Mouse (Mus musculus) granulocyte monocyte progenitor cell, adult 5-6 weeks (primary cell): ENCODE results near the gene Olfr803. TPM values are rescaled to one million over a fixed set of nuclear protein-coding genes. Genes with fewer than 3 reads are reported as not detected.

Experiments
- ATAC-seq: replicated peaks from 2 replicates; pipeline ENCODE4 v1.8.0; 2016; ENCODE audit warnings: mild to moderate bottlenecking, moderate TSS enrichment, inconsistent platforms; ENCODE audit not compliant: poor library complexity, severe bottlenecking
- total RNA-seq, 2 experiments: library from RNA; stranded (forward) in 1 of 2; stranded (reverse) in 1 of 2; fragments of 200-712, 200-1000 nt in 1 of 2; fragments of >200 nt in 1 of 2; fragmentation: Nextera tagmentation in 1 of 2; gene quantifications; 2 replicates each; pipeline ENCODE4 v1.2.3; 2014 to 2017

The Olfr803 gene
- total RNA-seq (2014; fragmentation: Nextera tagmentation) (not detected in 2 replicates), total RNA-seq (2017) (not detected in 2 replicates)

- ATAC-seq, result no peak
These were observed at the start of gene Olfr803 for GRCm38 (mm10) chr10:129694186-129694585. Gene Olfr803 (minus strand): TSS chr10:129694286.

- no peak for ATAC-seq
These were observed 47.7 kb upstream of the Olfr803 start, which contains the start of gene Olfr806 for GRCm38 (mm10) chr10:129741821-129742220. Gene Olfr806 (minus strand): TSS chr10:129741921.

- ATAC-seq, result no peak
These were observed 35.2 kb upstream of the Olfr803 start, which contains the start of gene Olfr805 for GRCm38 (mm10) chr10:129729275-129729674. Gene Olfr805 (minus strand): TSS chr10:129729375.

- ATAC-seq, result no peak
These were observed 8.8 kb upstream of the Olfr803 start, which contains the start of gene Olfr804 for GRCm38 (mm10) chr10:129702910-129703309. Gene Olfr804 (plus strand): TSS chr10:129703210.

- no peak for ATAC-seq
These were observed 6.0 kb downstream of the Olfr803 start, which contains the start of gene Olfr802 for GRCm38 (mm10) chr10:129688069-129688468. Gene Olfr802 (minus strand): TSS chr10:129688169.

- no peak for ATAC-seq
These were observed 20.3 kb downstream of the Olfr803 start, which contains the start of gene Olfr801 for GRCm38 (mm10) chr10:129673765-129674164. Gene Olfr801 (minus strand): TSS chr10:129673865.

GRCm38 (mm10) chr10:129657394-129657793 lies 36.7 kb downstream of the Olfr803 start, which contains the start of gene Olfr800:
Gene Olfr800 (plus strand): TSS chr10:129657694.
- no peak for ATAC-seq

- no peak for ATAC-seq
These were observed 42.3 kb downstream of the Olfr803 start for GRCm38 (mm10) chr10:129651763-129652162.

Other genes with a start within 250 kb of the Olfr803 start
- gene Olfr787, start 232.4 kb downstream of the Olfr803 start, total RNA-seq (2014; fragmentation: Nextera tagmentation), result not detected in 2 replicates
- not detected in 2 replicates for gene Olfr787, start 232.4 kb downstream of the Olfr803 start, total RNA-seq (2017)
- not detected in 2 replicates for gene Olfr788, start 223.3 kb downstream of the Olfr803 start, total RNA-seq (2014; fragmentation: Nextera tagmentation)
- not detected in 2 replicates for gene Olfr788, start 223.3 kb downstream of the Olfr803 start, total RNA-seq (2017)
- not detected in 2 replicates for gene Olfr789, start 209.5 kb downstream of the Olfr803 start, total RNA-seq (2014; fragmentation: Nextera tagmentation)
- gene Olfr789, start 209.5 kb downstream of the Olfr803 start, total RNA-seq (2017), result not detected in 2 replicates
- not detected in 2 replicates for gene Olfr790, start 195.8 kb downstream of the Olfr803 start, total RNA-seq (2014; fragmentation: Nextera tagmentation)
- not detected in 2 replicates for gene Olfr790, start 195.8 kb downstream of the Olfr803 start, total RNA-seq (2017)
- not detected in 2 replicates for gene Olfr791, start 172.5 kb downstream of the Olfr803 start, total RNA-seq (2014; fragmentation: Nextera tagmentation)
- not detected in 2 replicates for gene Olfr791, start 172.5 kb downstream of the Olfr803 start, total RNA-seq (2017)
- not detected in 2 replicates for gene Olfr792, start 155.1 kb downstream of the Olfr803 start, total RNA-seq (2014; fragmentation: Nextera tagmentation)
- not detected in 2 replicates for gene Olfr792, start 155.1 kb downstream of the Olfr803 start, total RNA-seq (2017)
- gene Olfr794, start 126.6 kb downstream of the Olfr803 start, total RNA-seq (2014; fragmentation: Nextera tagmentation), result not detected in 2 replicates
- gene Olfr794, start 126.6 kb downstream of the Olfr803 start, total RNA-seq (2017), result not detected in 2 replicates
- gene Olfr796, start 81.7 kb downstream of the Olfr803 start, total RNA-seq (2014; fragmentation: Nextera tagmentation), result not detected in 2 replicates
- gene Olfr796, start 81.7 kb downstream of the Olfr803 start, total RNA-seq (2017), result not detected in 2 replicates
- gene Olfr798, start 66.4 kb downstream of the Olfr803 start, total RNA-seq (2014; fragmentation: Nextera tagmentation), result not detected in 2 replicates
- not detected in 2 replicates for gene Olfr798, start 66.4 kb downstream of the Olfr803 start, total RNA-seq (2017)
- gene Olfr799, start 56.8 kb downstream of the Olfr803 start, total RNA-seq (2014; fragmentation: Nextera tagmentation), result not detected in 2 replicates
- not detected in 2 replicates for gene Olfr799, start 56.8 kb downstream of the Olfr803 start, total RNA-seq (2017)
- not detected in 2 replicates for gene Olfr800, start 36.6 kb downstream of the Olfr803 start, total RNA-seq (2014; fragmentation: Nextera tagmentation)
- not detected in 2 replicates for gene Olfr800, start 36.6 kb downstream of the Olfr803 start, total RNA-seq (2017)
- not detected in 2 replicates for gene Olfr801, start 20.4 kb downstream of the Olfr803 start, total RNA-seq (2014; fragmentation: Nextera tagmentation)
- gene Olfr801, start 20.4 kb downstream of the Olfr803 start, total RNA-seq (2017), result not detected in 2 replicates
- not detected in 2 replicates for gene Olfr802, start 6.1 kb downstream of the Olfr803 start, total RNA-seq (2014; fragmentation: Nextera tagmentation)
- not detected in 2 replicates for gene Olfr802, start 6.1 kb downstream of the Olfr803 start, total RNA-seq (2017)
- not detected in 2 replicates for gene Olfr804, start 8.9 kb upstream of the Olfr803 start, total RNA-seq (2014; fragmentation: Nextera tagmentation)
- not detected in 2 replicates for gene Olfr804, start 8.9 kb upstream of the Olfr803 start, total RNA-seq (2017)
- not detected in 2 replicates for gene Olfr805, start 35.1 kb upstream of the Olfr803 start, total RNA-seq (2014; fragmentation: Nextera tagmentation)
- not detected in 2 replicates for gene Olfr805, start 35.1 kb upstream of the Olfr803 start, total RNA-seq (2017)
- not detected in 2 replicates for gene Olfr806, start 47.6 kb upstream of the Olfr803 start, total RNA-seq (2014; fragmentation: Nextera tagmentation)
- not detected in 2 replicates for gene Olfr806, start 47.6 kb upstream of the Olfr803 start, total RNA-seq (2017)
- gene Olfr807, start 63.5 kb upstream of the Olfr803 start, total RNA-seq (2014; fragmentation: Nextera tagmentation), result not detected in 2 replicates
- gene Olfr807, start 63.5 kb upstream of the Olfr803 start, total RNA-seq (2017), result not detected in 2 replicates
- gene Olfr808, start 71.2 kb upstream of the Olfr803 start, total RNA-seq (2014; fragmentation: Nextera tagmentation), result not detected in 2 replicates
- not detected in 2 replicates for gene Olfr808, start 71.2 kb upstream of the Olfr803 start, total RNA-seq (2017)
- not detected in 2 replicates for gene Olfr809, start 80.4 kb upstream of the Olfr803 start, total RNA-seq (2014; fragmentation: Nextera tagmentation)
- not detected in 2 replicates for gene Olfr809, start 80.4 kb upstream of the Olfr803 start, total RNA-seq (2017)
- not detected in 2 replicates for gene Olfr810, start 100.6 kb upstream of the Olfr803 start, total RNA-seq (2014; fragmentation: Nextera tagmentation)
- not detected in 2 replicates for gene Olfr810, start 100.6 kb upstream of the Olfr803 start, total RNA-seq (2017)
- gene Olfr811, start 110.1 kb upstream of the Olfr803 start, total RNA-seq (2014; fragmentation: Nextera tagmentation), result not detected in 2 replicates
- not detected in 2 replicates for gene Olfr811, start 110.1 kb upstream of the Olfr803 start, total RNA-seq (2017)
- gene Olfr812, start 151.8 kb upstream of the Olfr803 start, total RNA-seq (2014; fragmentation: Nextera tagmentation), result not detected in 2 replicates
- gene Olfr812, start 151.8 kb upstream of the Olfr803 start, total RNA-seq (2017), result not detected in 2 replicates
- gene Olfr813, start 161.1 kb upstream of the Olfr803 start, total RNA-seq (2014; fragmentation: Nextera tagmentation), result not detected in 2 replicates
- gene Olfr813, start 161.1 kb upstream of the Olfr803 start, total RNA-seq (2017), result not detected in 2 replicates
- not detected in 2 replicates for gene Olfr814, start 185.6 kb upstream of the Olfr803 start, total RNA-seq (2014; fragmentation: Nextera tagmentation)
- not detected in 2 replicates for gene Olfr814, start 185.6 kb upstream of the Olfr803 start, total RNA-seq (2017)
- gene Olfr815, start 211.6 kb upstream of the Olfr803 start, total RNA-seq (2014; fragmentation: Nextera tagmentation), result not detected in 2 replicates
- gene Olfr815, start 211.6 kb upstream of the Olfr803 start, total RNA-seq (2017), result not detected in 2 replicates
- gene Olfr816, start 221.3 kb upstream of the Olfr803 start, total RNA-seq (2014; fragmentation: Nextera tagmentation), result not detected in 2 replicates
- gene Olfr816, start 221.3 kb upstream of the Olfr803 start, total RNA-seq (2017), result not detected in 2 replicates